18 mouse cellular contexts compared by ENCODE assay signal in the genomic region with DNA sequence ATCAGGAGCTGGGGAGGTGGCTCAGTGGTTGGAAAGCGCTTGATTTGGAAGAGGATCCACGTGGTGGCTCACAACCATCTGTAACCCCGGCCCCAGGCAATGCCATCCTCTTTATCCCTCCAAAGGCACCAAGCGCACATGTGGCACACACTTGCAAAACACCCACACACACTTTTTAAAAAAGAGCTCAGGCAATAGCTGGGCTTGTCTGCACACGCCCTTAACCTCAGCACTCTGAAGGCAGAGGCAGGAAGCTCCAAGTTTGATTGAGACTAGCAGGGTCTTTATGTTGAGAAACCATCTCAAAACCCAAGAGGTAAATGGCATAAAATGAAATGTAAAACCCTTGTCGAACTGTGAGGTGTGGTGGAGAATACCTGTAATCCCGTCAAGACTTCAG. TPM values are rescaled to one million over a fixed set of nuclear protein-coding genes. Genes with fewer than 3 reads are reported as not detected.
A peak's percentile ranks its signal among the peaks of the same experiment; 100 is the strongest.
DNase-seq lines count a peak whose midpoint lies in the region; ATAC-seq and TF ChIP-seq lines count a peak whose summit lies in the region.
"Had no signal": no experiment of that assay in that cellular context is flagged by ENCODE, and none has a peak within 500 bp of the region (broad histone marks: within the 10 kb centered on the region; RNA-seq: fewer than 3 reads in every experiment).

No protein-coding gene starts in this region.

- no peaks in the 10 kb centered on the region for H3K79me2 ChIP-seq in myocyte (ENCODE audit: control insufficient read depth, insufficient read depth)

- no peak for TF ChIP-seq POLR2A in myocyte (IDR thresholded peaks at IDR 0.05; ENCODE audit: insufficient read length, low read depth)

- H3K27me3 ChIP-seq in megakaryocyte, embryonic 14.5 days (replicated peaks) = no peaks in the 10 kb centered on the region
- H3K27me3 ChIP-seq in myocyte (ENCODE audit: control insufficient read depth, insufficient read depth, insufficient read length) = no peaks in the 10 kb centered on the region
- no peaks in the 10 kb centered on the region for H3K27me3 ChIP-seq in forebrain, embryonic 14.5 days (replicated peaks; ENCODE audit: control insufficient read depth, insufficient read depth, low read length)
- H3K27me3 ChIP-seq: limb, embryonic 12.5 days; neural tube, embryonic 12.5 days had no signal

- 90% methylated on average over 7 of the region's 7 CpGs for WGBS in forebrain, embryonic 14.5 days

- ATAC-seq in megakaryocyte, adult 5-6 weeks (ENCODE audit: poor library complexity, severe bottlenecking) = no peak
- ATAC-seq in CD4-positive, CD25-positive, alpha-beta regulatory T cell, adult 4 months = peak; percentile 82
- no peak for ATAC-seq in forebrain, embryonic 14.5 days
- ATAC-seq: forebrain, postnatal 0 days; intestine, postnatal 0 days had no signal

- H3K27ac ChIP-seq in forebrain, embryonic 14.5 days (ENCODE audit: low read depth, low read length) = no peak overlapping the region
- H3K27ac ChIP-seq: heart, adult 2 months; hindbrain, embryonic 14.5 days; limb, embryonic 12.5 days; liver, embryonic 14.5 days; neural tube, embryonic 12.5 days had no signal

- peak; percentile 49 for DNase-seq in brain, adult 2 months (ENCODE audit: low read depth, low spot score)
- no peak for DNase-seq in forebrain, embryonic 14.5 days (ENCODE audit: low spot score)
- DNase-seq in adrenal gland, adult 18-20 months (ENCODE audit: low spot score in 2 of 2) = no peak
- DNase-seq: adrenal gland, postnatal 36 days; cerebellum, adult 8-10 months; forebrain, postnatal 0 days; gastrocnemius, postnatal 14 days; heart, adult 2 months; kidney, postnatal 10 days had no signal

- peaks cover 38% of the 10 kb centered on the region for H3K4me1 ChIP-seq in megakaryocyte, embryonic 14.5 days
- no peaks in the 10 kb centered on the region for H3K4me1 ChIP-seq in forebrain, embryonic 14.5 days (ENCODE audit: control insufficient read depth, insufficient read depth, low read length)
- H3K4me1 ChIP-seq: neural tube, embryonic 12.5 days had no signal

- H3K4me3 ChIP-seq in megakaryocyte, embryonic 14.5 days (replicated peaks) = peak overlapping the region; percentile 72
- no peak overlapping the region for H3K4me3 ChIP-seq in myocyte
- no peak overlapping the region for H3K4me3 ChIP-seq in forebrain, embryonic 14.5 days (ENCODE audit: low read depth, low read length)
- H3K4me3 ChIP-seq: heart, adult 2 months; limb, embryonic 12.5 days; neural tube, embryonic 12.5 days had no signal

- no peak overlapping the region for H3ac ChIP-seq in myocyte (ENCODE audit: control insufficient read depth, insufficient read length)

- H3K9me3 ChIP-seq in megakaryocyte, embryonic 14.5 days = no peaks in the 10 kb centered on the region
- H3K9me3 ChIP-seq in forebrain, embryonic 14.5 days (replicated peaks; ENCODE audit: control insufficient read depth, low read length) = no peaks in the 10 kb centered on the region
- H3K9me3 ChIP-seq: limb, embryonic 12.5 days; neural tube, embryonic 12.5 days had no signal

- H3K4me2 ChIP-seq in myocyte (ENCODE audit: low read depth) = peak overlapping the region; percentile 48
- H3K4me2 ChIP-seq in forebrain, embryonic 14.5 days (ENCODE audit: low read length) = no peak overlapping the region
- H3K4me2 ChIP-seq: hindbrain, embryonic 14.5 days; limb, embryonic 12.5 days; neural tube, embryonic 12.5 days had no signal

- H3K36me3 ChIP-seq in megakaryocyte, embryonic 14.5 days (replicated peaks; ENCODE audit: low read length) = no peaks in the 10 kb centered on the region
- no peaks in the 10 kb centered on the region for H3K36me3 ChIP-seq in myocyte (ENCODE audit: control insufficient read depth, insufficient read depth)
- no peaks in the 10 kb centered on the region for H3K36me3 ChIP-seq in forebrain, embryonic 14.5 days (ENCODE audit: control insufficient read depth, insufficient read depth, low read length)

- no peak overlapping the region for H3K9ac ChIP-seq in forebrain, embryonic 14.5 days (ENCODE audit: low read length)
- H3K9ac ChIP-seq: forebrain, postnatal 0 days; hindbrain, embryonic 14.5 days; limb, embryonic 12.5 days; liver, embryonic 14.5 days; neural tube, embryonic 12.5 days had no signal

TF ChIP-seq in myocyte, 11 proteins besides CTCF, POLR2A, EP300 and RAD21:
- TF ChIP-seq TCF12 (IDR thresholded peaks at IDR 0.05; ENCODE audit: insufficient read depth, poor library complexity, severe bottlenecking) (no peak), MYOD1 (IDR thresholded peaks at IDR 0.05; ENCODE audit: control insufficient read depth in 1 of 3, insufficient read length in 2 of 3, low read depth in 2 of 3) (peak in 1 of 3 experiments; percentile 6), TCF3 (IDR thresholded peaks at IDR 0.05; ENCODE audit: insufficient read length, low read depth) (no peak), SRF (IDR thresholded peaks at IDR 0.05; ENCODE audit: control insufficient read depth, insufficient read length, low read depth) (peak; percentile 14)

RNA-seq across cellular contexts. Expression of gene Tet1, which starts 57.2 kb away (rescaled TPM):
- polyA plus RNA-seq in megakaryocyte, embryonic 14.5 days (2012; ENCODE audit: insufficient read depth, low replicate concordance) = 0.01 TPM in 1 of 2 replicates, not detected in the other
- 5.0 and 6.1 TPM in 2 replicates for total RNA-seq in megakaryocyte, adult 5-6 weeks (2015)
- 0.95 and 1.7 TPM in 2 replicates for total RNA-seq in megakaryocyte, adult 5-6 weeks (2017)
- polyA plus RNA-seq in CD4-positive, CD25-positive, alpha-beta regulatory T cell, adult 4 months (2017; shearing (Covaris generic)) = 1 to 10 TPM; 6.9 to 7.2 TPM
- 0.48 TPM for polyA plus RNA-seq in myocyte (2012; fragmentation: generic; extraction: Trizol)
- polyA plus RNA-seq in forebrain, embryonic 14.5 days (2014; fragmentation: Nextera tagmentation; extraction: Ambion mirVana) = 25.0 and 38.1 TPM in 2 replicates
- total RNA-seq in adrenal gland, adult 18-20 months (2021) = 1 to 10 TPM; 1.4 to 1.7 TPM

RNA-seq across cellular contexts. Expression of gene Ccar1, which starts 59.5 kb away (rescaled TPM):
- 3.0 and 13.4 TPM in 2 replicates for polyA plus RNA-seq in megakaryocyte, embryonic 14.5 days (2012; ENCODE audit: insufficient read depth, low replicate concordance)
- 86.7 and 88.1 TPM in 2 replicates for total RNA-seq in megakaryocyte, adult 5-6 weeks (2015)
- total RNA-seq in megakaryocyte, adult 5-6 weeks (2017) = 82.6 and 111 TPM in 2 replicates
- 100 to 1,000 TPM; 113 to 124 TPM for polyA plus RNA-seq in CD4-positive, CD25-positive, alpha-beta regulatory T cell, adult 4 months (2017; shearing (Covaris generic))
- 27.8 TPM for polyA plus RNA-seq in myocyte (2012; fragmentation: generic; extraction: Trizol)
- 118 and 131 TPM in 2 replicates for polyA plus RNA-seq in forebrain, embryonic 14.5 days (2014; fragmentation: Nextera tagmentation; extraction: Ambion mirVana)
- total RNA-seq in adrenal gland, adult 18-20 months (2021) = 10 to 100 TPM; 65.6 to 89.6 TPM
